Mouse (Mus musculus) embryonic fibroblast, embryonic 13.5 days (primary cell): ENCODE measurements around the gene Slc38a1.

ENCODE experiments used
- CTCF ChIP-seq: IDR thresholded peaks from 2 replicates; pipeline ENCODE4 v1.5.1; 2011; ENCODE audit warnings: mild to moderate bottlenecking, control low read depth, low read length, moderate library complexity, borderline replicate concordance; ENCODE audit not compliant: insufficient read depth
- POLR2A ChIP-seq: IDR thresholded peaks from 2 replicates; pipeline ENCODE4 v1.6.1; 2011; ENCODE audit warnings: low read depth, mild to moderate bottlenecking, control low read depth, low read length, moderate library complexity

- TF ChIP-seq CTCF (no peak), POLR2A (no peak)
These were observed 36.4 kb upstream of the Slc38a1 start for GRCm38 (mm10) chr15:96678871-96679773.
